Mouse (Mus musculus) kidney, postnatal 0 days (tissue): Measurements from ENCODE around the gene Slc11a1. TPM values are rescaled to one million over a fixed set of nuclear protein-coding genes. Genes with fewer than 3 reads are reported as not detected.

Source experiments
- ATAC-seq: fragments of 200-750 bp; cut with Nextera tagmentation; replicated peaks from 2 replicates; pipeline ENCODE4 v1.8.0; 2017; ENCODE audit warnings: low read depth, moderate number of reproducible peaks, moderate TSS enrichment, moderate library complexity; ENCODE audit not compliant: low FRiP score
- DNase-seq: peaks from one replicate; pipeline ENCODE4 v3.0.0-alpha.2; 2016; ENCODE audit warnings: low spot score
- H3K27ac ChIP-seq: fragments of 300-500 bp; sonication (generic); 2 replicates; pipeline ENCODE4 v1.5.1; 2014; ENCODE audit warnings: mild to moderate bottlenecking
- H3K27me3 ChIP-seq: fragments of 300-500 bp; sonication (generic); 2 replicates; pipeline ENCODE4 v1.6.1; 2014; ENCODE audit warnings: low read length, mixed read lengths; ENCODE audit not compliant: insufficient read depth
- H3K36me3 ChIP-seq: fragments of 300-500 bp; sonication (generic); 2 replicates; pipeline ENCODE4 v1.6.1; 2014; ENCODE audit warnings: low read length, mixed read lengths; ENCODE audit not compliant: insufficient read depth
- H3K4me1 ChIP-seq: fragments of 300-500 bp; sonication (generic); replicated peaks from 2 replicates; pipeline ENCODE4 v1.6.1; 2014; ENCODE audit warnings: antibody characterized with exemption, low read length, mixed read lengths; ENCODE audit not compliant: insufficient read depth
- H3K4me2 ChIP-seq: fragments of 300-500 bp; sonication (generic); 2 replicates; pipeline ENCODE4 v1.6.1; 2014; ENCODE audit warnings: mild to moderate bottlenecking, low read length, moderate library complexity, mixed read lengths
- H3K4me3 ChIP-seq: fragments of 300-500 bp; sonication (generic); replicated peaks from 2 replicates; pipeline ENCODE4 v1.5.1; 2014; ENCODE audit warnings: low read depth, low read length
- H3K9ac ChIP-seq: fragments of 300-500 bp; sonication (generic); 2 replicates; pipeline ENCODE4 v1.6.1; 2014; ENCODE audit warnings: low read depth, low read length
- H3K9me3 ChIP-seq: fragments of 300-500 bp; sonication (generic); replicated peaks from 2 replicates; pipeline ENCODE4 v1.6.1; 2016; ENCODE audit warnings: low read length, inconsistent platforms, mixed read lengths
- CTCF ChIP-seq: IDR thresholded peaks from 2 replicates; pipeline ENCODE4 v1.5.1; 2016; ENCODE audit warnings: antibody characterized with exemption, low read depth, mild to moderate bottlenecking, moderate library complexity
- WGBS: fragments of 180-500 bp; shearing (Covaris S2); extraction: QIAGEN DNeasy Blood & Tissue Kit; methylation state at CpG from one replicate; pipeline ENCODE4 v1.1.7; 2014; 5-methylcytosine and 5-hydroxymethylcytosine counted together
- polyA plus RNA-seq: library from polyadenylated mRNA; unstranded; fragments of >200 nt; fragmentation: Nextera tagmentation; extraction: Ambion mirVana; gene quantifications from 2 replicates; pipeline ENCODE4 v1.2.1, GENCODE M21; 2015

Gene Slc11a1
- polyA plus RNA-seq, 1 experiment from 2014 or later = 3.6 TPM

GRCm38 (mm10) chr1:74389831-74390286 is 14.9 kb downstream of the Slc11a1 start:
- peak; percentile 58 for DNase-seq
- Histone ChIP-seq H3K4me2 (peak overlapping the region; percentile 59), H3K9ac (peak overlapping the region; percentile 46; the same call in 1 of the 2 replicates), H3K36me3 (peaks cover 12% of the 10 kb centered on the region), H3K27me3 (no peaks in the 10 kb centered on the region), H3K27ac (peak overlapping the region; percentile 100), H3K9me3 (no peaks in the 10 kb centered on the region), H3K4me1 (peaks cover 29% of the 10 kb centered on the region), H3K4me3 (0 out of 2 replicates have a peak overlapping the region, but pooled peaks have one; percentile 7)
- ATAC-seq = no peak
- WGBS = 5% methylated on average over 29 of the region's 29 CpGs
- TF ChIP-seq CTCF = no peak

GRCm38 (mm10) chr1:74390287-74390906 is 15.4 kb downstream of the Slc11a1 start:
- H3K4me3 ChIP-seq = peak overlapping the region; percentile 7; the same call in 1 of the 2 replicates
- no peaks in the 10 kb centered on the region for H3K9me3 ChIP-seq
- peak overlapping the region; percentile 100 for H3K27ac ChIP-seq
- ATAC-seq (no peak), DNase-seq (peak; percentile 63)
- H3K9ac ChIP-seq = peak overlapping the region; percentile 46; the same call in 1 of the 2 replicates
- H3K36me3 ChIP-seq = peaks cover 15% of the 10 kb centered on the region
- no peaks in the 10 kb centered on the region for H3K27me3 ChIP-seq
- H3K4me2 ChIP-seq = peak overlapping the region; percentile 59
- H3K4me1 ChIP-seq = peaks cover 29% of the 10 kb centered on the region
- TF ChIP-seq CTCF = peak; percentile 77
- WGBS = 4% methylated on average over 21 of the region's 21 CpGs

GRCm38 (mm10) chr1:74390924-74391748 is 16.1 kb downstream of the Slc11a1 start, which contains the start of gene Ctdsp1:
Gene Ctdsp1 (plus strand): TSS chr1:74391509.
- WGBS = 3% methylated on average over 49 of the region's 51 CpGs
- H3K27ac ChIP-seq = peak within 1 kb of the TSS; percentile 100
- peak within 1 kb of the TSS; percentile 100 for H3K9ac ChIP-seq
- peaks cover 15% of the 10 kb centered on the region for H3K36me3 ChIP-seq
- peak within 1 kb of the TSS; percentile 93 for H3K4me2 ChIP-seq
- H3K27me3 ChIP-seq = no peaks in the 10 kb centered on the region
- DNase-seq (peak; percentile 99), ATAC-seq (peak; percentile 81)
- H3K4me3 ChIP-seq = peak within 1 kb of the TSS; percentile 93
- peaks cover 29% of the 10 kb centered on the region for H3K4me1 ChIP-seq
- TF ChIP-seq CTCF = peak; percentile 36; the same call in 1 of the 2 replicates
- H3K9me3 ChIP-seq = no peaks in the 10 kb centered on the region

DNA sequence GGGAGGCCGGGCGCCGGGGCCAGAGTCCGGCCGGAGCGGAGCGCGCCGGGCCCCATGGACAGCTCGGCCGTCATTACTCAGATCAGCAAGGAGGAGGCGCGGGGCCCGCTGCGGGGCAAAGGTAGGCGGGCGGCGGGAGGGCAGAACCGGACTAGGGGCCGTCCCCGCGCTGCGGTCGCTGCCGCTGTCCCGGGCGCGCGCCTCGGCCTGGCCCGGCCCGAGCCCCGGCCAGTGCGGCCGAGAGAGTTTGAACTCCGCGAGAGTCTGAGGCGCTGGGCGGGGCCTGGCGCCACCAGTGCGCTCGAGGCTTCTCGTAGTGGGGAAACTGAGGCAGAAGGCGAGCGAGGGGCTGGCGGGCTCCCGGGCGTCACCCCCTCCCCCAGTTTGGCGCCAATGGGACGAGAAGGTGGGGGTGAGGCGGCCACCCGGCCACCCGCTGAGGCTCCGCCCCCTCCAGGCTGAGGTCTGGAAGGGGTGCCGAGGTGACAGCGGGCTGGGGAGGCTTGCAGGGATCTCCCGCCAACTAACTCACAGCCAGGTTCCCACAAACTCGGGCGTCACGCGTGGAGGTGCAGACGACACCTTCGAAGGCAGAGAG is 16.9 kb downstream of the Slc11a1 start:
- peak overlapping the region; percentile 93 for H3K4me2 ChIP-seq
- ATAC-seq (peak; percentile 44), DNase-seq (peak; percentile 73)
- peak overlapping the region; percentile 100 for H3K9ac ChIP-seq
- H3K27ac ChIP-seq = peak overlapping the region; percentile 100
- peaks cover 29% of the 10 kb centered on the region for H3K4me1 ChIP-seq
- WGBS = 1% methylated on average over 62 of the region's 63 CpGs
- peaks cover 15% of the 10 kb centered on the region for H3K36me3 ChIP-seq
- H3K27me3 ChIP-seq = no peaks in the 10 kb centered on the region
- no peaks in the 10 kb centered on the region for H3K9me3 ChIP-seq
- no peak for TF ChIP-seq CTCF
- peak overlapping the region; percentile 93 for H3K4me3 ChIP-seq

DNA sequence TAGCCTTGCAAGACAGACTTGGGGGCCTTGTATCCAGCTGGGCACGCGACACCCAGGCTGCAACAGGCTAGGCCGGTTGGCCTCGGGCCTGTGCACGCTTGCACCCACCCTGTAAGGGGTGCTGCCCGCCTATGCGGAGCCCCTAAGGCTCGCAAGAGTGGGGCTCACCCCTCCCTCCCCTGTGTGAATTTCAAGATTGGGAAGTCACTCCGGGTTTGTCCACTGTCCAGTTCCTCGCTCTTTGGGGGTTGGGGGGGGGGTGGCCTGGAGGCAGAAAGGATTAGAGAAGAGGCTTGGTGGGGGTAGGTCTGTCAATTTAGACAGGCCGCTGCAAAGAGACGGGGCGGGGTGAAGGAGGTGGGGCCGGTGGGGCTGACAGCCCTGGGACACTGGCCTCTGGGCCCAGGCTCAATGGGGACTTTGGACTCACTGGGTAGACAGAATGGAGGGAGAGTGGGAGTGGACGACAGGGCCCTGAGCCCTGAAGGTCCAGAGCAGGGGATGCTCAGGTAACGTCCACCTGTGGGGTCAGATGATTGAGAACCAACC is 17.5 kb downstream of the Slc11a1 start:
- no peak for TF ChIP-seq CTCF
- H3K27me3 ChIP-seq = no peaks in the 10 kb centered on the region
- no peaks in the 10 kb centered on the region for H3K9me3 ChIP-seq
- WGBS = 1% methylated on average over 16 of the region's 16 CpGs
- peak overlapping the region; percentile 100 for H3K9ac ChIP-seq
- peaks cover 26% of the 10 kb centered on the region for H3K4me1 ChIP-seq
- DNase-seq = peak; percentile 52
- H3K27ac ChIP-seq = peak overlapping the region; percentile 100
- peaks cover 15% of the 10 kb centered on the region for H3K36me3 ChIP-seq
- no peak for ATAC-seq
- peak overlapping the region; percentile 93 for H3K4me3 ChIP-seq
- H3K4me2 ChIP-seq = peak overlapping the region; percentile 93
